Mouse (Mus musculus): ENCODE results near the gene Kmt2c.

DNA sequence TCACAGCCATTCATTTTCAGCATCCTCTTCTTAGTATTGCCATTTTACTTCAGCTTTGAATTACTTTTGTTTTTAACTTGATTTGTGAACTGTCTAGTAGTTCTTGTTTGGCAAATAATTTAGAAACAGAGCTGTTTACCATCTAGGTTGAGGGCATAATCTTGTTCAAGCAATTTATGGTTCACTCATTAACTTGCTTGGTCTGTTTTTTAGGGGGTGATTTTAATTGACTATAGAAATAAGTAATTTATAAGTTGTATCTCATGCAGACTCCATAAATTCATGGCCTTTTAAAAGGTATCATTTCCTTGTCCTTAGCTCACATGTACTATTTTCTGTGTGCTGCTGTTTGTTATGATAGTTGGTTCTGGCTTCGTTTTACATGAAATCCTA lies 252.1 kb downstream of the Kmt2c start:
- TF ChIP-seq POLR2A (IDR thresholded peaks at IDR 0.05; ENCODE audit: extremely low read depth, insufficient read depth, low read length) = no peak
- no peak for TF ChIP-seq CTCF (IDR thresholded peaks at IDR 0.05; ENCODE audit: extremely low read depth, insufficient read depth, low read length)

Data from cortical plate, adult 2 months (tissue).